15 mouse cellular contexts compared by ENCODE assay signal in the genomic region with DNA sequence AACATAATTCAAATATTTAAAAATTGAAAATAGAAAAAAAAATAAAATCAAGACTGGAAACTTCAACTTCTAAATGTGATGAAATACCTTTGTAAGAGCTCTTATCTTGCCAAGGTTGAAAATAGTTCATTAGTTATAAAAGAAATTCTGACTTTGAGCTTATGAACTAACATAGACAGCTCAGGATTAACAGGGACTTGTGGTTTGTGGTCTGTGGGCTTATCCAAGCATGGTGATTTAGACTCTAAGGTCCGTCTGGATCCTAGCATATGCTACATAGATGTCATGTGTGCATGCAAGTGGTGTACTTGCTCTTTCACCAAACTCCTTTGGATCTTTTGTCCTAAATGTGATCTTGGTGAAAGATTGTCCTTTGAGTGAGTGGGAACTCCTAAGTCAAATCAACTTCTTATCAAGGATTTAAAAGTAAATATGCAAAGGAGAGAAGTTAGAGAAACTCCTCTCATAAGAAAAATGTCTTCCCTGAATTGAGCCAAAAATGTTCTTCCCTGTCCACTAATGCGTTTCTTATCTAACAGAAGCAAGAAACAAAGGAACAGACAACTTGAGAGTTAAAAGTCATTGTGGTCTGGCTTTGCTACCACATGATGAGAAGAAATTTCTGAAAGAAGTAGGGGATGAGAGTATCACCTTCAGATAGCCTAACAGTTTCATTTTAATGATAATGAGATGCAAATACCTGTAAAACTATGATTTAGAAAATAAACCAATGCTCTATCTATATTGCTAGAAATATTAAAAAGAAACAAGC. TPM values are rescaled to one million over a fixed set of nuclear protein-coding genes. Genes with fewer than 3 reads are reported as not detected.
"Had no signal": no experiment of that assay in that cellular context is flagged by ENCODE, and none has a peak within 500 bp of the region (broad histone marks: within the 10 kb centered on the region; RNA-seq: fewer than 3 reads in every experiment).

No protein-coding gene starts in this region.

- H3K27ac ChIP-seq: kidney, postnatal 0 days; limb, embryonic 12.5 days; lung, embryonic 15.5 days; midbrain, embryonic 12.5 days; stomach, embryonic 15.5 days had no signal

- H3K9me3 ChIP-seq: limb, embryonic 12.5 days; lung, embryonic 15.5 days; midbrain, embryonic 12.5 days; stomach, embryonic 15.5 days had no signal

- ATAC-seq: midbrain, embryonic 16.5 days had no signal

- H3K27me3 ChIP-seq: limb, embryonic 12.5 days; lung, embryonic 15.5 days; midbrain, embryonic 12.5 days; stomach, embryonic 15.5 days had no signal

- H3K4me2 ChIP-seq: limb, embryonic 12.5 days; lung, embryonic 15.5 days; midbrain, embryonic 12.5 days; stomach, embryonic 15.5 days had no signal

- DNase-seq: kidney, adult 11 months; kidney, adult 9 months; kidney, postnatal 36 days; layer of hippocampus, adult 9-11 months; lung, postnatal 14 days; right cerebral cortex, postnatal 14 days; thymus, adult 2 months; thymus, postnatal 4 days had no signal

- H3K9ac ChIP-seq: limb, embryonic 12.5 days; lung, embryonic 15.5 days; midbrain, embryonic 12.5 days; stomach, embryonic 15.5 days had no signal

- H3K36me3 ChIP-seq: limb, embryonic 12.5 days; lung, embryonic 15.5 days; midbrain, embryonic 12.5 days; stomach, embryonic 15.5 days had no signal

- H3K4me1 ChIP-seq: limb, embryonic 12.5 days; lung, embryonic 15.5 days; midbrain, embryonic 12.5 days; stomach, embryonic 15.5 days had no signal

- H3K4me3 ChIP-seq: limb, embryonic 12.5 days; lung, embryonic 15.5 days; midbrain, embryonic 12.5 days; stomach, embryonic 15.5 days had no signal

RNA-seq across cellular contexts. Expression of gene Ccr2, which starts 6.8 kb away (rescaled TPM):
- polyA plus RNA-seq: midbrain, embryonic 16.5 days; neural tube, embryonic 14.5 days had no signal
